Mouse (Mus musculus): ENCODE data around the gene Ikzf3. TPM values are rescaled to one million over a fixed set of nuclear protein-coding genes. Genes with fewer than 3 reads are reported as not detected.

Gene Ikzf3
- polyA plus RNA-seq, 1 experiment: 41.7 TPM

DNA sequence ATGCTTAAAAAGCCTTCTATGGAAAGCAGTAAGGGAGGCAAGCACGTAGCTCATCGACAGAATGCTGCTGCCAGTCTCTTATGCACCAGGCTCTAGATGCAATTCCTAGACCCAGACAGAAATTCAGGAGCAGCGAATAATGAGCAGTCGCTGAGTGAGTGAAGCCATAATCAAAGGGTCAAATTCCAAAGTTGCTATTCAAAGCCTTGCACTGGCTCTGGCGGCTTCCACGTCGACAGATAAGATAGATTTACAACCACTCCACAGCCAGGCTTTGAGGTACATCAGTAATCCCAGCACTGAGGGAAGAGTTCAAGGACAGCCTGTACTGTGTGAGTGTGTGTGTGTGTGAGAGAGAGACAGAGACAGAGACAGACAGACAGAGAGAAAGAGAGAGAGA, 15.1 kb upstream of the Ikzf3 start:
- TF ChIP-seq CTCF (IDR thresholded peaks at IDR 0.05; ENCODE audit: control insufficient read depth, insufficient read depth, low read length) (no peak), POLR2A (IDR thresholded peaks at IDR 0.05; ENCODE audit: borderline replicate concordance, control insufficient read depth, low read depth, low read length) (no peak)
- no peaks in the 10 kb centered on the region for H3K4me1 ChIP-seq (ENCODE audit: control insufficient read depth, insufficient read depth, low read length)
- no peak overlapping the region for H3K27ac ChIP-seq (ENCODE audit: control insufficient read depth, insufficient read depth, low read depth, low read length, poor library complexity)
- WGBS: 69% methylated on average over 7 of the region's 7 CpGs
- H3K4me3 ChIP-seq (replicated peaks; ENCODE audit: control insufficient read depth, low read depth, low read length): no peak overlapping the region

DNA sequence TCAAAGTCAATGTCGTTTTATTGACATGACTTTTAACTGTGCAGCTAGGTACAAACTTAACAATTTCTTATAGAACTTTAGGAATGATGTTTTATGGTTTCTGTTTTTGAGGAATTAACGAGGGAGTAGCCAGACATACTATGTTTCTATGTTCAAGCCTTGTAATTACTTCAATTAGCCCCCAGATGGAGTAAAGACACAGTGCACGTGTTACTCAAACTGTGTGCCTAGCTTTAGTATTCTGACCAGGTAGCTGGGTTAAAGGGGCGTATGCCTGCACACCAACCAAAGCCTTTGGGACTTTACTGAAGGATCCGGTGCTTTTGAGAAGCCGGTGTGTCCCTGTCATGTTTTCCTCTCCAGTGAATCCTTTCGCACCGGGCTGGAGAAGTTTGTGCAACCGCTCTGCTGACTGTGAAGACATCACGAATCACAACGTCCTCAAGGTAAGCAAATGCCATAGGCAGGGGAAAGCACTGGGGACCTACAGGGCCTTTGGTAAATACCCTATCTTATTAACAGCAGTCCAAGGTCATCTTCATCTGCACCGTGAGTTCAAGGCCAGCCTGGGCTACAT, 9.4 kb upstream of the Ikzf3 start:
- 58% methylated on average over 12 of the region's 12 CpGs for WGBS

DNA sequence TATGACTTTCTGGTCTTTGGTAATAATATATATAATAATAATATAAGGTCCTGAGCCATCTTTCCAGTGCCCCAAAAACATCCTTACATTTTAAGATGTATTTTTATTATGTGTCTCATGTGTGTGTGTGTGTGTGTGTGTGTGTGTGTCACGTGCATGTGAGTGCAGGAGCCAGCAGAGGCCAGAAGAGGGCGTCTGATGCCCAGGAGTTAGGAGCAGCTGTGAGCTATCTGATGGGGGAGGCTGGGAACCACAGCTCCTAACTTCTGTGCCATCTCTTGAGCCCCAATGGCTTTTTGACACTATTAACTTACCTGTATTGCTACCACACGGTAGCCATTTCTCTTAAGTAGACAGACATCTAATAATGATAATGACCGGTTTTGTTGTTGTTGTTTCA, 8.1 kb upstream of the Ikzf3 start:
- Histone ChIP-seq H3K27ac (ENCODE audit: control insufficient read depth, insufficient read depth, low read depth, low read length, poor library complexity) (no peak overlapping the region), H3K4me1 (ENCODE audit: control insufficient read depth, insufficient read depth, low read length) (peaks cover 2% of the 10 kb centered on the region; the same call in 1 of the 2 replicates), H3K4me3 (replicated peaks; ENCODE audit: control insufficient read depth, low read depth, low read length) (no peak overlapping the region)
- TF ChIP-seq CTCF (IDR thresholded peaks at IDR 0.05; ENCODE audit: control insufficient read depth, insufficient read depth, low read length) (no peak), POLR2A (IDR thresholded peaks at IDR 0.05; ENCODE audit: borderline replicate concordance, control insufficient read depth, low read depth, low read length) (no peak)
- WGBS: 88% methylated on average over 4 of the region's 4 CpGs

More for the DNA sequence above, 9.4 kb upstream of the Ikzf3 start:
- no peaks in the 10 kb centered on the region; the same call in 1 of the 2 replicates for H3K4me1 ChIP-seq (ENCODE audit: control insufficient read depth, insufficient read depth, low read length)
- H3K27ac ChIP-seq (ENCODE audit: control insufficient read depth, insufficient read depth, low read depth, low read length, poor library complexity): no peak overlapping the region
- TF ChIP-seq CTCF (IDR thresholded peaks at IDR 0.05; ENCODE audit: control insufficient read depth, insufficient read depth, low read length) (no peak), POLR2A (IDR thresholded peaks at IDR 0.05; ENCODE audit: borderline replicate concordance, control insufficient read depth, low read depth, low read length) (no peak)
- no peak overlapping the region for H3K4me3 ChIP-seq (replicated peaks; ENCODE audit: control insufficient read depth, low read depth, low read length)

DNA sequence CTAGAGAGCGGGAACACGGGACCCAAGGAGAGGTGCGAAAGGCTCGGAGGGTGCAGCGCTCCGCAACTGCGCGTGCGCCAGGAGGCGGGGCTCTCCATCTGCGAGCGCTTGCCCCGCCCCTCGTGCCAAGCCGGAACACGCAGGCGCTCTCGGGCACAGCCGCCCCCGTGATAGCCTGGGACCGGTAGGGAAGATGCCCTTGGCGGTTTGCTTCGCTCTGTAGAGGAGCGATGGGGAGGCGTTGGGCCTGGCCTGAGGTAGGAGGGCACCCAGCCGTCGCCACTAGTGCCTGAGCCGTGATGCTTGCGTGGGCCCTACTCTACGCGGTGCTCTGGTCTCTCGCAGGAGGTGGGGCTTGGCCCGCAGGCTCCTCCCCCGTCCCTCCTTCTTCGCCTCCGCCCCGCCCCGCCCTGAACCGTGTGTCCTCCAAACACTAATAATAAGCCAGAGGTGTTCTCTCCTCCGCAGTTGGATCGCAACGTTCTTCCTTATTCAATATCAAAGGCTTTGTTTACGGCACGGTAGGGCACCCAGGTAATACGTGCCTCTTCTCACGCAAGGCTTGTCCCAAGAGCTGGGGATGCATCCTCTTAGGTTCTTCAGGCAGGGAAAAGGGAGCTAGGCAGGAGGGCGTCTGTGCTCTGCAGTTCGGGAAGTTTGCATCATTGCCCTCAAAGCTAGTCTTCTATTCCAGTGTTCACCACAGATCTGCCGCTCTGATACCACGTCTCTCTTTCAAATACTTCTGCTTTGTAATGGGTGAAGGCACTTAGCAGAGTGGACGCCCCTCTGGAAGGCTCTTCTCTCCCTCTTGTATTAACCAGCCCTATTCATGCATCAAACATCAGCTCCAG, 5.4 kb upstream of the Ikzf3 start, which contains the start of gene Zpbp2:
TSS of gene Zpbp2 (plus strand) at position 123 of the 854 bp plus-strand sequence.
- Histone ChIP-seq H3K4me1 (ENCODE audit: control insufficient read depth, insufficient read depth, low read length) (peaks cover 2% of the 10 kb centered on the region; the same call in 1 of the 2 replicates), H3K4me3 (replicated peaks; ENCODE audit: control insufficient read depth, low read depth, low read length) (peak within 1 kb of the TSS; percentile 76), H3K27ac (ENCODE audit: control insufficient read depth, insufficient read depth, low read depth, low read length, poor library complexity) (peak within 1 kb of the TSS; percentile 91)
- WGBS: under 1% methylated on average over 51 of the region's 51 CpGs
- TF ChIP-seq POLR2A (IDR thresholded peaks at IDR 0.05; ENCODE audit: borderline replicate concordance, control insufficient read depth, low read depth, low read length) (peak; percentile 76; the same call in 1 of the 2 replicates), CTCF (IDR thresholded peaks at IDR 0.05; ENCODE audit: control insufficient read depth, insufficient read depth, low read length) (no peak)

DNA sequence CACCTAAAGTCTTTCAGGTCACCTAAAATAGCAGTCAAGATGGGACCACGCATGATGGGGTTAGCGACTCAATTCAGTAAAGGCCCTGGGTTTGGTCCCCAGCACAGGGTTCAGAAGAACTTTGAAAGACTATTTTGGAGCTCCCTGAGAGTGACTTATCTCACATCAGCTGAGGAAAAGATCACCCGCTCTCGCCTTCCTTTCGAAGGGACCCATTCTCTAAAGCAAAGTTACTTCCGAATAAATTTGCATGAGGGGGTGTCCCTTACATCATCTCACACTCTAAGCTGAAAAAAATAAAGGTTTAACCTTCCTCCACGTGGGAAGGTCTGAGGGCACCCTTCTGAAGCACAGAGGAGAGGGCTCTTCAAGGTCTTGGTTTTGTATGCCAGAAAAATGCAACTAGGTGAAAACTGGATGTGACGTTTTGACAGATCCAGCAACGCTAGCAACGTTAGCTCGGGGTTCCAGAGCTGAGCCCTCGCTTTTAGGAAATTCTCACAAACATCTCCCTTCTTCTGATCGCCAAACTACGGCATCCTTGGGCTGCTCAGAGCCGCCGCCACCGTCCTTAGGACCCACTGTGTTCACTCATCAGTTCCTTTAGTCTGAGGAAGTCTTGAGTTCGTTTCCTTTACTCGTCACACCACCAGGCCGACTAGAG, 4.6 kb upstream of the Ikzf3 start:
- H3K27ac ChIP-seq (ENCODE audit: control insufficient read depth, insufficient read depth, low read depth, low read length, poor library complexity): peak overlapping the region; percentile 91

DNA sequence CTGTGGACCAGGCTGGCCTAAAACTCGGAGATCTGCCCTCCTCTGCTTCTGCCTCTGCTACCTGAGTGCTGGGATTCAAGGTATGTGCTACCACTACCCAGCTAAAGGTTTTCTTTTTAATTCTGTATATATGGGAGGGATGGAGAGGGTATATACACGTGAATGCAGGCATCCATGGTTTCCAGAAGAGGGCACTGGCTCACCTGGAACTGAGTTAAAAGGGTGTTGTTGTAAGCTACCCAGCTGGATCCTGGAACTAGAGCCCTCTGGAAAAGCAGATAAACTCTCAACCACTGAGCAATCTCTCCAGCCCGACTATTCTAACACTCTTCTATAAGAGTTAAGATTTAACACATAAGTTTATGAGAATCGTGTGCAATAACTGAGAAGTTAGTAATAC, 3.5 kb upstream of the Ikzf3 start:
- Histone ChIP-seq H3K27ac (ENCODE audit: control insufficient read depth, insufficient read depth, low read depth, low read length, poor library complexity) (no peak overlapping the region), H3K4me3 (replicated peaks; ENCODE audit: control insufficient read depth, low read depth, low read length) (no peak overlapping the region), H3K4me1 (ENCODE audit: control insufficient read depth, insufficient read depth, low read length) (peaks cover 2% of the 10 kb centered on the region; the same call in 1 of the 2 replicates)
- no peak for TF ChIP-seq CTCF (IDR thresholded peaks at IDR 0.05; ENCODE audit: control insufficient read depth, insufficient read depth, low read length)
- TF ChIP-seq POLR2A (IDR thresholded peaks at IDR 0.05; ENCODE audit: borderline replicate concordance, control insufficient read depth, low read depth, low read length): no peak
- 57% methylated on average over 4 of the region's 4 CpGs for WGBS

More for the DNA sequence above, 4.6 kb upstream of the Ikzf3 start:
- WGBS: 16% methylated on average over 20 of the region's 20 CpGs
- H3K4me3 ChIP-seq (replicated peaks; ENCODE audit: control insufficient read depth, low read depth, low read length): peak overlapping the region; percentile 76
- peaks cover 2% of the 10 kb centered on the region; the same call in 1 of the 2 replicates for H3K4me1 ChIP-seq (ENCODE audit: control insufficient read depth, insufficient read depth, low read length)
- TF ChIP-seq POLR2A (IDR thresholded peaks at IDR 0.05; ENCODE audit: borderline replicate concordance, control insufficient read depth, low read depth, low read length) (no peak), CTCF (IDR thresholded peaks at IDR 0.05; ENCODE audit: control insufficient read depth, insufficient read depth, low read length) (no peak)

DNA sequence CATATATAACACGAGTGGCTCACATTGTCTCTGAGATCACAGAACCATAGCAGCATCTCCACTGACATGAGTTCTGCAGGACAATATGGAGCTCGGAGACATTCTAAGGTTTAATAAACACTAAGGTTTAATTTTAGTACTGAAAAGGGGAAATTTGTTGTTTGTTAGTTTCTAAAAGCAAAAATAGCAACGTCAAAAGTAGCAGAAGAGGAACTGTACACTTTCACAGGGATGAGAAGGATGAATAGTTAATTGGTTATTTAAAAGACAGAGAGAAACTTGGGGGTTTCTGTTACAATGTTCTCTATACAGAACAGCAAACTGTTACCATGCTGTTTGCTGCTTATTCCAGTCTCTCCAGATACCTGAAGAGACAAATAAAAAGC, 1.5 kb upstream of the Ikzf3 start:
- WGBS: 17% methylated on average over 3 of the region's 3 CpGs
- Histone ChIP-seq H3K4me3 (replicated peaks; ENCODE audit: control insufficient read depth, low read depth, low read length) (no peak overlapping the region), H3K4me1 (ENCODE audit: control insufficient read depth, insufficient read depth, low read length) (peaks cover 2% of the 10 kb centered on the region; the same call in 1 of the 2 replicates), H3K27ac (ENCODE audit: control insufficient read depth, insufficient read depth, low read depth, low read length, poor library complexity) (peak overlapping the region; percentile 81; the same call in 1 of the 2 replicates)
- no peak for TF ChIP-seq CTCF (IDR thresholded peaks at IDR 0.05; ENCODE audit: control insufficient read depth, insufficient read depth, low read length)
- no peak for TF ChIP-seq POLR2A (IDR thresholded peaks at IDR 0.05; ENCODE audit: borderline replicate concordance, control insufficient read depth, low read depth, low read length)

All from bone marrow, adult 2 months (tissue).